Comparison of ENCODE assay signal across 13 mouse cellular contexts in genomic region chr8:111449671-111450070, GRCm38 (mm10). TPM values are rescaled to one million over a fixed set of nuclear protein-coding genes. Genes with fewer than 3 reads are reported as not detected.
DNase-seq lines count a peak whose midpoint lies in the region; ATAC-seq and TF ChIP-seq lines count a peak whose summit lies in the region.
"Had no signal": no experiment of that assay in that cellular context is flagged by ENCODE, and none has a peak within 500 bp of the region (broad histone marks: within the 10 kb centered on the region; RNA-seq: fewer than 3 reads in every experiment).

No protein-coding gene starts in this region.

- DNase-seq in heart, adult 8-10 months (ENCODE audit: low spot score), result peak; percentile 61
- no peak for DNase-seq in heart, adult 11 months
- DNase-seq in MN1 (ENCODE audit: low spot score), result peak; percentile 47
- DNase-seq in lung, postnatal 36 days, result peak; percentile 34
- DNase-seq in hindbrain, postnatal 0 days (ENCODE audit: low spot score), result no peak
- DNase-seq in frontal cortex, postnatal 25 days (ENCODE audit: low spot score in 2 of 2), result no peak
- DNase-seq: cerebellum, adult 2 months had no signal

- peaks cover 12% of the 10 kb centered on the region for H3K36me3 ChIP-seq in heart, embryonic 12.5 days
- H3K36me3 ChIP-seq in hindbrain, postnatal 0 days (ENCODE audit: insufficient read depth, low read length), result no peaks in the 10 kb centered on the region
- H3K36me3 ChIP-seq: intestine, embryonic 15.5 days had no signal

- H3K4me3 ChIP-seq in heart, embryonic 12.5 days, result no peak overlapping the region
- H3K4me3 ChIP-seq in hindbrain, postnatal 0 days (ENCODE audit: low read length), result no peak overlapping the region
- H3K4me3 ChIP-seq: intestine, embryonic 15.5 days; limb, embryonic 12.5 days; midbrain, embryonic 15.5 days had no signal

- no peaks in the 10 kb centered on the region for H3K27me3 ChIP-seq in heart, embryonic 12.5 days (replicated peaks)
- H3K27me3 ChIP-seq in hindbrain, postnatal 0 days (ENCODE audit: insufficient read depth, low read length), result no peaks in the 10 kb centered on the region
- H3K27me3 ChIP-seq: intestine, embryonic 15.5 days; limb, embryonic 12.5 days; midbrain, embryonic 15.5 days had no signal

- ATAC-seq in heart, embryonic 12.5 days (ENCODE audit: insufficient number of reproducible peaks, low FRiP score), result no peak
- ATAC-seq in hindbrain, postnatal 0 days, result no peak
- no peak for ATAC-seq in erythroblast, adult 5-6 weeks (replicated peaks; ENCODE audit: low FRiP score, poor library complexity, severe bottlenecking)
- ATAC-seq: forebrain, embryonic 14.5 days; intestine, embryonic 15.5 days; midbrain, embryonic 15.5 days had no signal

- H3K4me1 ChIP-seq in heart, embryonic 12.5 days (replicated peaks), result peaks cover 28% of the 10 kb centered on the region
- H3K4me1 ChIP-seq in hindbrain, postnatal 0 days (ENCODE audit: insufficient read depth, low read length), result no peaks in the 10 kb centered on the region
- H3K4me1 ChIP-seq: limb, embryonic 12.5 days; midbrain, embryonic 15.5 days had no signal

- WGBS in heart, embryonic 12.5 days, result 38% methylated on average over 4 of the region's 4 CpGs
- 79% methylated on average over 4 of the region's 4 CpGs for WGBS in hindbrain, postnatal 0 days

- H3K9me3 ChIP-seq in heart, embryonic 12.5 days (replicated peaks), result no peaks in the 10 kb centered on the region
- no peaks in the 10 kb centered on the region for H3K9me3 ChIP-seq in hindbrain, postnatal 0 days (ENCODE audit: low read length)
- H3K9me3 ChIP-seq: intestine, embryonic 15.5 days; limb, embryonic 12.5 days; midbrain, embryonic 15.5 days had no signal

- TF ChIP-seq CTCF in hindbrain, postnatal 0 days (IDR thresholded peaks at IDR 0.05; ENCODE audit: low read depth), result no peak

- H3K4me2 ChIP-seq in heart, embryonic 12.5 days, result no peak overlapping the region
- H3K4me2 ChIP-seq in hindbrain, postnatal 0 days (ENCODE audit: low read depth, low read length), result no peak overlapping the region
- H3K4me2 ChIP-seq: intestine, embryonic 15.5 days; limb, embryonic 12.5 days; midbrain, embryonic 15.5 days had no signal

- H3K9ac ChIP-seq in heart, embryonic 12.5 days, result no peak overlapping the region
- H3K9ac ChIP-seq in hindbrain, postnatal 0 days (replicated peaks; ENCODE audit: low read length), result no peak overlapping the region
- H3K9ac ChIP-seq: intestine, embryonic 15.5 days; limb, embryonic 12.5 days; midbrain, embryonic 15.5 days had no signal

- peak overlapping the region; percentile 48 for H3K27ac ChIP-seq in heart, embryonic 12.5 days (ENCODE audit: poor library complexity, severe bottlenecking)
- H3K27ac ChIP-seq in hindbrain, postnatal 0 days, result no peak overlapping the region
- H3K27ac ChIP-seq: intestine, embryonic 15.5 days; limb, embryonic 12.5 days; midbrain, embryonic 15.5 days had no signal

RNA-seq across cellular contexts. Expression of gene Fa2h, which starts 56.0 kb away (rescaled TPM):
- under 1 TPM; 0.16 to 0.69 (median 0.21) TPM for total RNA-seq in heart, adult 8-10 months (2022)
- 0.15 TPM in 1 of 2 replicates, not detected in the other for polyA plus RNA-seq in heart, embryonic 12.5 days (2016; fragmentation: Nextera tagmentation; extraction: Ambion mirVana)
- 2.8 and 5.1 TPM in 2 replicates for total RNA-seq in hindbrain, postnatal 0 days (2014; rRNA removed)
- polyA plus RNA-seq in hindbrain, postnatal 0 days (2015; fragmentation: Nextera tagmentation; extraction: Ambion mirVana), result 3.1 and 3.4 TPM in 2 replicates
- total RNA-seq in erythroblast, adult 5-6 weeks (2015; ENCODE audit: low replicate concordance), result not detected in 2 replicates
- not detected in 2 replicates for total RNA-seq in erythroblast, adult 5-6 weeks (2017; ENCODE audit: low replicate concordance)
- polyA plus RNA-seq: forebrain, embryonic 14.5 days; limb, embryonic 12.5 days had no signal

Comparison
In these comparisons a context has a peak if more than half of its experiments do, and no peak if none do; other contexts are left out.
1. DNase-seq: peak in heart, adult 8-10 months (single experiment), MN1 (single experiment) and lung, postnatal 36 days (single experiment); none in heart, adult 11 months (single experiment), hindbrain, postnatal 0 days (single experiment) and frontal cortex, postnatal 25 days (0 of 2).